Mouse (Mus musculus) heart, postnatal 25 days (tissue): ENCODE results near the gene 4930426L09Rik. TPM values are rescaled to one million over a fixed set of nuclear protein-coding genes. Genes with fewer than 3 reads are reported as not detected.
"Not testable (repeated sequence)": the region's sequence is repeated elsewhere in the genome, so short reads cannot be mapped to it uniquely, and the experiment has no call there.

Experiments used
- DNase-seq: peaks from one replicate; pipeline ENCODE4 v3.0.0; 2022; ENCODE audit warnings: low spot score
- intact Hi-C: fragments of 180-260 bp; cut with DNase I; formaldehyde crosslinking; loops from one replicate; pipeline ENCODE4 v1.15.1; 2025
- total RNA-seq, 2 experiments: library from RNA; stranded (reverse); gene quantifications; 2 replicates each; pipeline ENCODE4 v1.2.3; 2021

4930426L09Rik gene
- total RNA-seq, 2 experiments from 2014 or later, result 0.17 TPM; not detected in 1

DNA sequence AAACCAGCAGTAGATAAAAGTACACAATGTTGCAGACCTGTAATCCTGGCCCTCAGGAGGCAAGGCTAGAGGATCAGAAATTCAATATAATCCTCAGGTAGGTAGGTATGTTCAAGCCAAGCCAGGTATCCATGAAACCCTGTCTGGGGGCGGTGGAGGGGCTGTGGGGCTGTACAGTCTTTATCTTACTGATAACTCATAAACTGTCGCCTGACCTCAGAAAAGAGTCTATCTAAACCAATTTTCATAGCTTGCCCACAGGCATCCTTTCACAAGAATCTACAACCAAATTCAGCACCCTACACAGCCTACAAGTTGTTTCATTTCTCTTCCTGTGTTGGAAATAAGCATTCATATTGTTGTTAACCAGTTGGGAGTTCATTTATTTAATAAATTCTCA lies 1.3 kb downstream of the 4930426L09Rik start:
- DNase-seq, result no peak
- intact Hi-C loops, result loop anchor here (5.0 to 10.0 kb wide), 6 partner anchors 47 to 412 kb away; partner anchors contain the start of gene Spag6

DNA sequence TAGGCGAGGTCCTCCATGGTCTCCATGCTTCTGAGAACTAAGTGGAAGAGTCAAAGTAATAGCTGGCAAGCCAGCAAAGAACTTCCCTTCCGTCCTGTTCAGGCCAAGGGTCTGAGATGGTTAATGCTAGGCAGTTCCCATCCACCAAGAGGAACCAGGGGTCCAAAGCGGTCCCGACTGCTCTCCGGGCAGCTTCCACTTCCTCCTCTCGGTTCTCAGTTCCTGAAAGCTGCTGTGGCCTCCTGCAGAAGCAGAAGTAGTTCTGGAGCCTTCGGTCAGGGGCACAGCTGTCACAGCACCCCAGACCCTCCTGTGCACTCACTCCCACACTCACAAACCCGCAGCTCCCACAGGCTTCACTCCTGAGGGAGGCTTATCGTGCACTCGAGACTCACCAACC lies 6.7 kb downstream of the 4930426L09Rik start:
- peak; percentile 31 for DNase-seq
- intact Hi-C loops, result no loop called here

DNA sequence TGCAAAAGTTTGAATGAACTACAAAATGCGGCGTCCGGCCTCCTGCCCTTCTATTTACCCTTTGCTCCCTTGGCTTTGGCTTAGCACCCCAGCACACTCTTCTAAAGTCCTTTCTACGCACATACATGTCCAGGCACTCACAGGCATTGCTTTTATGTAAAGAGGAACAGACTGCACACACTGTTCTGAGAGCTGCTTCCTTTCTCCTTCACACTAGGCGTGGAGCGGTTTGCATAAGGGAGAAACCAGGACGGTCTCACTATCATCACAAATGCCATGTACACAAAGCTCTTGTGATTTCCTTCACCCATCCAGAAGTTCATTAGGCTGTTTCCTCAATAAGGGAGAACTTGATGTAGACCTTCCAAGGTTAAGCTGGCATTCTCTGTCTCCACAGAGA lies 8.0 kb downstream of the 4930426L09Rik start:
- intact Hi-C loops, result no loop called here
- no peak for DNase-seq

GRCm38 (mm10) chr2:19007580-19007979 lies 9.4 kb downstream of the 4930426L09Rik start:
- no peak for DNase-seq
- intact Hi-C loops, result no loop called here

GRCm38 (mm10) chr2:19010541-19010940 lies 12.4 kb downstream of the 4930426L09Rik start:
- DNase-seq, intact Hi-C loops: not testable (repeated sequence)

DNA sequence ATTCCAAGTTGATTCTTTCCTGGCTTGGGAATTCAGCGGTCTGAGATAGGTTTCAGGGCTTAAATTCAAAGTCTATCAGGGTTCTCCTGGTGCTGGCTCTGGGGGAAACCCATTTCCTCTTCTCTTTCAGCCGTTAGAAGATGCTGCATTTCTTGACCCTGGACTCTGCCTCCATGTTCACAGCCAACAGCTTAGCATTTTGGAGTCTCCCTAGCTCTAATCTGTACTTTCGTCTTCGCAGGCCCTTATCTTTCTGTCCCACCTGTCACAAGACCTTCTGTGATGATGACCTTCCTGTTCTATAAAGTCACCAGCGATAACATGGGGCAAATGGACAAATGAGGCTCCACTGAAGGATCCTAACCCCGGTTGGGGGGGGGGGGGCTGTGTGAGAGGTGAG lies 13.3 kb downstream of the 4930426L09Rik start:
- intact Hi-C loops, result no loop called here
- DNase-seq, result no peak

- intact Hi-C loops, result no loop called here
- no peak for DNase-seq
Measured at GRCm38 (mm10) chr2:19016348-19016747, 18.2 kb downstream of the 4930426L09Rik start.

- DNase-seq, result no peak
- intact Hi-C loops, result no loop called here
Measured at GRCm38 (mm10) chr2:19016839-19017238, 18.7 kb downstream of the 4930426L09Rik start.

GRCm38 (mm10) chr2:19018034-19018433 lies 19.9 kb downstream of the 4930426L09Rik start:
- intact Hi-C loops, result no loop called here

GRCm38 (mm10) chr2:19024807-19025206 lies 26.7 kb downstream of the 4930426L09Rik start:
- intact Hi-C loops, result no loop called here
- no peak for DNase-seq

More at GRCm38 (mm10) chr2:19018034-19018433, 19.9 kb downstream of the 4930426L09Rik start:
- no peak for DNase-seq

DNA sequence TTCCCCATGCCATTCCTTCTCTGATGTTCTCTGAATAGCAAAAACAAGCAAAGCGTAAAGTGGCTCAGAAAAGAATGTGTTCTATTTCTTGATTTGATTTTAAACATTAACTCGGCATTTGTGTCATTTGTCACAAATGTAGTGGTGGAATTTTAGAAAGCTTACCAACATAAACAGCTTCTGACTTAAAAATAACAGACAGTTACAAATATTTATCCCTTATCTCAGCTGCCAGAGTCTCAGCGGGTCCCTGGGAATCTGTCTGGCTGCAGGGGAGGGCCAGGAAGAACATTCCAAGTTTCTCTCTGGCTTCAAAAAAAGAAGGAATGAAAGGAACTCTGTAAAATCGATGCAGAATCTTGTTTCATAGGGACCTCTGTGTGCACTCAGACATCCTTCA lies 39.3 kb downstream of the 4930426L09Rik start:
- DNase-seq, result no peak

GRCm38 (mm10) chr2:19037907-19038570 lies 39.9 kb downstream of the 4930426L09Rik start:
- DNase-seq, result peak; percentile 2
- intact Hi-C loops, result no loop called here

More for the DNA sequence above, 39.3 kb downstream of the 4930426L09Rik start:
- intact Hi-C loops, result no loop called here

- intact Hi-C loops, result no loop called here
- no peak for DNase-seq
Measured at GRCm38 (mm10) chr2:19048225-19048624, 50.1 kb downstream of the 4930426L09Rik start.

DNA sequence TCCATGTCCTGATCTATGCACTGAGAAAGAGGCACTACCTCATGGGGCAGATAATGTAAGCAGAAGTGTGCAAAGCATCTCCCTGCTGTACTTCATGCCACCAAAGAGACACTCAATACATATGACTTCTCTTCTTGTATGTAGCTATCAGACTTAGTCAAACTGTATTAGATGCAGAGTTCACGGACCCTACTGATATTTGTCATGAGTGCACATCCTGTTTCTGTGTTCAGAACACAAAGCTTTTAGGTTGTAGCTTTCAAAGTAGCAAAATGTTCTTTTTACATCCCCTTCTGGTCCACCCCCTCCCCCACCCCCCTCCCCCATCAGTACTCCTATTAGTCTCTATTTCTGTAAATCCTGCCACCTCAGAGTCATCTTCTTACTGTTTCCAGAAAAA lies 51.2 kb downstream of the 4930426L09Rik start:
- no peak for DNase-seq
- intact Hi-C loops, result no loop called here

Other genes with a start within 250 kb of the 4930426L09Rik start
- gene Pip4k2a, start 217 bp upstream of the 4930426L09Rik start, total RNA-seq, result 1 to 10 TPM; 7.1 to 7.6 TPM
- gene Armc3, start 201.0 kb downstream of the 4930426L09Rik start, total RNA-seq, result not detected